Mouse (Mus musculus): ENCODE data around the gene Klhdc4. TPM values are rescaled to one million over a fixed set of nuclear protein-coding genes. Genes with fewer than 3 reads are reported as not detected.
A peak's percentile ranks its signal among the peaks of the same experiment; 100 is the strongest.

The Klhdc4 gene
- polyA plus RNA-seq, 1 experiment from 2014 or later, result 13.7 TPM

DNA sequence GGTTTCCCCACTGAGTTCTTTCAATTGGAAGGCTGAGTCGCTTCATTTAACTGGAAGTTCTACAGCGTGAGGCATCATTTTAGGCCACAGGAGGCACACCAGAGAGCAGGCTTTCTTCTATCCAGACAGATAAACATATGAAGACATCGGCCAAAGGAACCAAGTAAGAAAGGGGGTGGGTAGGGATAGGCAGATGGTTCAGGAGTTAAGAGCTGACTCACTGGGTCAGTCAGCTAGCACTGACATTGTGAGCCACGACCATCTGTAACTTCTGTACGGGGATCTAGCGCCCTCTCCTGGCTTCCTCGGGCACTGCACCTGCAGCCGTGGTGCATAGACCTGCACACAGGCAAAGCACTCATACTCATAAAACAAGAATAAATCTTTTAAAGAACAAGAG lies 11.9 kb upstream of the Klhdc4 start:
- 0 out of 2 replicates have a peak, but pooled peaks have one; percentile 38 for ATAC-seq (ENCODE audit: low FRiP score, low TSS enrichment)
- DNase-seq (ENCODE audit: low spot score), result peak; percentile 46
- no peak overlapping the region for H3K4me3 ChIP-seq (ENCODE audit: low read depth, low read length)
- no peak overlapping the region for H3K9ac ChIP-seq (ENCODE audit: low read length)
- H3K27me3 ChIP-seq (ENCODE audit: control insufficient read depth, insufficient read depth, low read length), result no peaks in the 10 kb centered on the region
- no peak for TF ChIP-seq EP300 (optimal IDR thresholded peaks at IDR 0.05)
- TF ChIP-seq CTCF (IDR thresholded peaks at IDR 0.05; ENCODE audit: low read depth), result peak; percentile 69
- H3K4me1 ChIP-seq (replicated peaks; ENCODE audit: control insufficient read depth, insufficient read depth), result no peaks in the 10 kb centered on the region
- 53% methylated on average over 8 of the region's 8 CpGs for WGBS
- H3K9me3 ChIP-seq (ENCODE audit: control insufficient read depth, low read length), result no peaks in the 10 kb centered on the region
- no peak overlapping the region for H3K4me2 ChIP-seq (replicated peaks; ENCODE audit: low read depth)
- H3K27ac ChIP-seq (replicated peaks), result no peak overlapping the region
- H3K36me3 ChIP-seq (ENCODE audit: control insufficient read depth, insufficient read depth, low read length), result no peaks in the 10 kb centered on the region

DNA sequence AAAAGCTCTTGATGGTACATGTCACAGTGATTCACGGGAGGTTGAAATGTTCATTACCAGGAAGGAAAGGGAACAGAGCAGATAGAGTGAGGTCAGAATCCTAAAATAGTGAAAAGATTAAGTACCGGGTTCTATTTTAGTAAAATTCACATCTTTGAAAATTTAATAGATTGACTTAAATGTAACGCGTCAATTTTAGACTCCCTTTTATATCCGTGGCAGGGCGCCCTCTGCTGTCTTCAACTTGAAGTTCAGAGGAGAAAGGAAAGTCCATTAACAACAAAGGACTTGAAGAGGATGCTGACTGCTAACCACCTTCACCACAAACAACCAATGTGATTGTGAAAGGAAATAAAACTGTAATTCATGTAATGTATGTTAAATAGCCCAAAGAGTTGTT lies 3.1 kb upstream of the Klhdc4 start:
- Histone ChIP-seq H3K4me1 (replicated peaks; ENCODE audit: control insufficient read depth, insufficient read depth) (no peaks in the 10 kb centered on the region), H3K4me2 (replicated peaks; ENCODE audit: low read depth) (no peak overlapping the region), H3K9ac (ENCODE audit: low read length) (no peak overlapping the region), H3K9me3 (ENCODE audit: control insufficient read depth, low read length) (no peaks in the 10 kb centered on the region), H3K36me3 (ENCODE audit: control insufficient read depth, insufficient read depth, low read length) (no peaks in the 10 kb centered on the region), H3K27me3 (ENCODE audit: control insufficient read depth, insufficient read depth, low read length) (no peaks in the 10 kb centered on the region), H3K4me3 (ENCODE audit: low read depth, low read length) (no peak overlapping the region), H3K27ac (replicated peaks) (no peak overlapping the region)
- WGBS, result 11% methylated on average over 6 of the region's 6 CpGs
- peak; percentile 67 for DNase-seq (ENCODE audit: low spot score)
- TF ChIP-seq EP300 (optimal IDR thresholded peaks at IDR 0.05), result no peak
- peak; percentile 80 for TF ChIP-seq CTCF (IDR thresholded peaks at IDR 0.05; ENCODE audit: low read depth)
- no peak for ATAC-seq (ENCODE audit: low FRiP score, low TSS enrichment)

DNA sequence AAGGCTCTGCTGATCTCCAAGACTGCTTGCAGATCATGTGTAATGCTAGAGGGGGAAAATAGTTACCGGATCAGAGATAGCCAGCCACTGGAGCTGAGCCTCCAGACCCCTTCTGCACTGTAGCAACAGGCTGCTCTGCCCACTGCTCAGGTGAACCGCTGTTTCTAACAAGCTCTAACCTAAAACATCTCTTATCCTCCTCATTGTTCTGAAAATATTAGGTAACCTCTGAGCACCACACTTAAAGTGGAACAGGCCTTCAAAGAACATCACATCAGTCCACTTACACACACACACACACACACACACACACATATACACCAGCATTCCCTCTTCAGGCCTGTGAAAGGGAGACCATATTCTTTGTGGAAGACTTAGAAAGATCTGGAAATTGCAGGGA lies 2.7 kb upstream of the Klhdc4 start:
- Histone ChIP-seq H3K27me3 (ENCODE audit: control insufficient read depth, insufficient read depth, low read length) (no peaks in the 10 kb centered on the region), H3K27ac (replicated peaks) (no peak overlapping the region), H3K4me2 (replicated peaks; ENCODE audit: low read depth) (no peak overlapping the region), H3K9ac (ENCODE audit: low read length) (no peak overlapping the region), H3K4me3 (ENCODE audit: low read depth, low read length) (no peak overlapping the region), H3K36me3 (ENCODE audit: control insufficient read depth, insufficient read depth, low read length) (no peaks in the 10 kb centered on the region), H3K9me3 (ENCODE audit: control insufficient read depth, low read length) (no peaks in the 10 kb centered on the region), H3K4me1 (replicated peaks; ENCODE audit: control insufficient read depth, insufficient read depth) (no peaks in the 10 kb centered on the region)
- DNase-seq (ENCODE audit: low spot score) (no peak), ATAC-seq (ENCODE audit: low FRiP score, low TSS enrichment) (no peak)
- 86% methylated on average over 2 of the region's 2 CpGs for WGBS
- no peak for TF ChIP-seq CTCF (IDR thresholded peaks at IDR 0.05; ENCODE audit: low read depth)
- no peak for TF ChIP-seq EP300 (optimal IDR thresholded peaks at IDR 0.05)

DNA sequence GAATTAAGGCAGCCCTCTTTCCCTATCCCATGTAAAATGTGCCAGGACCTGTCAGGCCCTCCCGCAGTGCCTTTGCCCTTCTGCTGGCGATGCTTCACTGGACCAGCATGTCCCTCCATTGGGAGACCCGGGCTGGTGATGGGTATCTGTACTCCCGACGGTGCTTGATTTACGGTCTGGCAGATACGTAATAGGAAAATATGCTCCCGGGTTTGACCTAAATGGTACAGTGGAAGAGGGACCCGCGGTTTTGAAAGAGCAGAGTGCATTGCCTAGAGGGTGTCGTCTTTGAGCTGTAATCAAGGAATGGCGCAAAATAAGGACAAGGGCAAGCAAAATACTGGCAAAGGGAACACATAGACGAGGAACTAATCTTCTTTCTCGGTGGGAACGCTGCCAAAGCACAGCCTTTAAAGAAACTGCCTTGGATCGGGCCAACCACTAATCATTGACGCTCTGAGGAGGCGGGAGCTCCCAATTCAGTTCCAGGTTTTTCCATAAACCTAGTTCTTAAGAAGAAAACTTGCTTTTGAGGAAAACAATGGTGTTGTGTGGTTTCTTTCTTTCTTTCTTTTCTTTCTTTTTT lies 501 bp upstream of the Klhdc4 start:
- ATAC-seq (ENCODE audit: low FRiP score, low TSS enrichment) (peak; percentile 82), DNase-seq (ENCODE audit: low spot score) (no peak)
- no peaks in the 10 kb centered on the region for H3K36me3 ChIP-seq (ENCODE audit: control insufficient read depth, insufficient read depth, low read length)
- no peaks in the 10 kb centered on the region for H3K4me1 ChIP-seq (replicated peaks; ENCODE audit: control insufficient read depth, insufficient read depth)
- WGBS, result 16% methylated on average over 18 of the region's 18 CpGs
- H3K9me3 ChIP-seq (ENCODE audit: control insufficient read depth, low read length), result no peaks in the 10 kb centered on the region
- no peaks in the 10 kb centered on the region for H3K27me3 ChIP-seq (ENCODE audit: control insufficient read depth, insufficient read depth, low read length)
- peak overlapping the region; percentile 84 for H3K4me3 ChIP-seq (ENCODE audit: low read depth, low read length)
- H3K9ac ChIP-seq (ENCODE audit: low read length), result peak overlapping the region; percentile 52; the same call in 1 of the 2 replicates
- H3K4me2 ChIP-seq (replicated peaks; ENCODE audit: low read depth), result peak overlapping the region; percentile 72
- TF ChIP-seq EP300 (optimal IDR thresholded peaks at IDR 0.05) (no peak), CTCF (IDR thresholded peaks at IDR 0.05; ENCODE audit: low read depth) (no peak)
- peak overlapping the region; percentile 35; the same call in 1 of the 2 replicates for H3K27ac ChIP-seq (replicated peaks)

GRCm38 (mm10) chr8:121828376-121829023 lies 869 bp downstream of the Klhdc4 start:
- no peaks in the 10 kb centered on the region for H3K9me3 ChIP-seq (ENCODE audit: control insufficient read depth, low read length)
- H3K4me1 ChIP-seq (replicated peaks; ENCODE audit: control insufficient read depth, insufficient read depth), result no peaks in the 10 kb centered on the region
- peak overlapping the region; percentile 53; the same call in 1 of the 2 replicates for H3K27ac ChIP-seq (replicated peaks)
- TF ChIP-seq CTCF (IDR thresholded peaks at IDR 0.05; ENCODE audit: low read depth) (no peak), EP300 (optimal IDR thresholded peaks at IDR 0.05) (no peak)
- 32% methylated on average over 10 of the region's 10 CpGs for WGBS
- H3K4me3 ChIP-seq (ENCODE audit: low read depth, low read length), result peak overlapping the region; percentile 84
- ATAC-seq (ENCODE audit: low FRiP score, low TSS enrichment) (no peak), DNase-seq (ENCODE audit: low spot score) (no peak)
- peak overlapping the region; percentile 72 for H3K4me2 ChIP-seq (replicated peaks; ENCODE audit: low read depth)
- H3K27me3 ChIP-seq (ENCODE audit: control insufficient read depth, insufficient read depth, low read length), result no peaks in the 10 kb centered on the region
- peak overlapping the region; percentile 80 for H3K9ac ChIP-seq (ENCODE audit: low read length)
- no peaks in the 10 kb centered on the region for H3K36me3 ChIP-seq (ENCODE audit: control insufficient read depth, insufficient read depth, low read length)

DNA sequence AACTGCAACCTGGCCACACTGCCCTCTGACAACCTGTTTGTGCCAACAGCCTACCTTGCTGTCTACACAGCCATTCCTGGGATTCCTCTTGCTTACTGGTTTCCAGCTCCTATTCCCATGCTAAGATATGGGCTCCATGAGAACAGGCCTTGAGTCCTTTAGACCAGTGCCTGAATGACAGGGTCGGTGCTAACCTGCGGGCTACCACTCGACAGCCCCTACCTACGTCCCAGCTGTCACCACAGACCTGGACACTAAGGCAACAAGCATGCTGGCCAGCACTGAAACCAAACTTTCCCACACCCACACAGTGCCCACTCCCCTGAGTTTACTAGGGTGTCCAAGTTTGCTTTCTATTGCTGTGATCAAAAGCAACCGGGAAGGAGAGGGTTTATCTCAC lies 1.6 kb downstream of the Klhdc4 start:
- no peak overlapping the region for H3K9ac ChIP-seq (ENCODE audit: low read length)
- no peak overlapping the region for H3K4me2 ChIP-seq (replicated peaks; ENCODE audit: low read depth)
- DNase-seq (ENCODE audit: low spot score) (no peak), ATAC-seq (ENCODE audit: low FRiP score, low TSS enrichment) (no peak)
- no peaks in the 10 kb centered on the region for H3K4me1 ChIP-seq (replicated peaks; ENCODE audit: control insufficient read depth, insufficient read depth)
- no peaks in the 10 kb centered on the region for H3K36me3 ChIP-seq (ENCODE audit: control insufficient read depth, insufficient read depth, low read length)
- no peak overlapping the region for H3K27ac ChIP-seq (replicated peaks)
- TF ChIP-seq CTCF (IDR thresholded peaks at IDR 0.05; ENCODE audit: low read depth), result no peak
- TF ChIP-seq EP300 (optimal IDR thresholded peaks at IDR 0.05), result no peak
- no peaks in the 10 kb centered on the region for H3K27me3 ChIP-seq (ENCODE audit: control insufficient read depth, insufficient read depth, low read length)
- H3K9me3 ChIP-seq (ENCODE audit: control insufficient read depth, low read length), result no peaks in the 10 kb centered on the region
- WGBS, result 96% methylated on average over 5 of the region's 5 CpGs
- no peak overlapping the region for H3K4me3 ChIP-seq (ENCODE audit: low read depth, low read length)
